ENCODE assay signal across 13 mouse cellular contexts in genomic region chr13:11912208-11912607, GRCm38 (mm10).
"Had no signal": no experiment of that assay in that cellular context is flagged by ENCODE, and none has a peak within 500 bp of the region (broad histone marks: within the 10 kb centered on the region; RNA-seq: fewer than 3 reads in every experiment).

No protein-coding gene starts in this region.

- H3K27me3 ChIP-seq: kidney, embryonic 15.5 days; liver, embryonic 15.5 days; stomach, embryonic 15.5 days had no signal

- H3K4me2 ChIP-seq: kidney, embryonic 15.5 days; liver, embryonic 15.5 days; stomach, embryonic 15.5 days had no signal

- H3K4me3 ChIP-seq: kidney, embryonic 15.5 days; left cerebral cortex, adult 2 months; limb, embryonic 10.5 days; liver, embryonic 15.5 days; stomach, embryonic 15.5 days had no signal

- DNase-seq: kidney, adult 18-20 months; kidney, postnatal 14 days; lung, adult 2 months; lung, postnatal 36 days; right cerebral cortex, postnatal 14 days; thymus, adult 2 months; thymus, postnatal 25 days had no signal

- H3K4me1 ChIP-seq: kidney, embryonic 15.5 days; limb, embryonic 10.5 days; liver, embryonic 15.5 days; stomach, embryonic 15.5 days had no signal

- H3K9me3 ChIP-seq: kidney, embryonic 15.5 days; limb, embryonic 10.5 days; liver, embryonic 15.5 days; stomach, embryonic 15.5 days had no signal

- H3K36me3 ChIP-seq: kidney, embryonic 15.5 days; limb, embryonic 10.5 days; liver, embryonic 15.5 days; stomach, embryonic 15.5 days had no signal

- H3K9ac ChIP-seq: kidney, embryonic 15.5 days; liver, embryonic 15.5 days; stomach, embryonic 15.5 days had no signal

- H3K27ac ChIP-seq: kidney, embryonic 15.5 days; left cerebral cortex, adult 2 months; limb, embryonic 10.5 days; liver, embryonic 15.5 days; stomach, embryonic 15.5 days had no signal

- ATAC-seq: lung, postnatal 0 days had no signal
